Mouse (Mus musculus) layer of hippocampus, postnatal 25 days (tissue): ENCODE results near the gene Ngrn. TPM values are rescaled to one million over a fixed set of nuclear protein-coding genes. Genes with fewer than 3 reads are reported as not detected.

ENCODE experiments used
- DNase-seq, 2 experiments: peaks; one replicate each; pipeline ENCODE4 v3.0.0; 2022; ENCODE audit warnings: mixed read lengths in 2 of 2, low spot score in 1 of 2; ENCODE audit errors: extremely low spot score in 1 of 2
- total RNA-seq, 2 experiments: library from RNA; stranded (reverse); gene quantifications; 2 replicates each; pipeline ENCODE4 v1.2.3; 2021

Ngrn gene
- total RNA-seq, 2 experiments from 2014 or later = 40.0 to 44.4 TPM

DNA sequence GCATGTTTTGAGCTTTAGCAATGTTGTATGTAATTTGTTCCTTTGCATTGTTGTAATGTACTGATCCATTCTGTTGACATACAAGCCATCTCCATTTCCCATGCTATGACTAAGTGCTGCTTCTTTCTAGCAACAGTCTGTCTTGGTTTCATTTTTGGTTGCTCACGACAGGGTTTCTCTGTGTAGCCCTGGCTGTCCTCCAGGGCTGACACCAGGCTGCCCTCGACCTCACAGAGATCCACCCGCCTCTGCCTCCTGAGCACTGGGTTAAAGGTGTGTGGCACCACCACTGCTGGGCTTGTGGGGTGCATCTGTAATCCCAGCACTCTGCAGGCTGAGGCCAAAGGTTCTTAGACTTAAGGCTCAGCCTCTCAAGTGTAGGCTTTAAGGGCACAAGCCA is 38.6 kb downstream of the Ngrn start:
- DNase-seq = no peak

DNA sequence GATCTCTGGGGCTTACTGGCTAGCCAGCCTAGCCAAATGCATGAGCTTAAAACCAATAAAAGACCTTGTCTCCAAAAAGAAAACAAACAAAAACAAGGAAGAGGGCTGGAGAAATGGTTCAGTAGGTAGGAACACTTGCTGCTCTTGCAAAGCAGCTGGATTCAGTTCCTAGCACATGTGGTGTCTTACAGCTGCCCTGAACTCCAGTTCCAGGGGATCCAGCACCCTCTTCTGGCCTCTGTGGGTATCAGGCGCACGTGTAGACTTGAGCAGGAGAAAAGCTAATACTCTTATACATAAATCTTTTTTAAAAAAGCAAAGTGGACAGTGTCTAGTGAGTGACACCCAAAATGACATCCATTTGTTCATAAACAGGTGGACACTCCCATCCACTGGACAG is 40.5 kb downstream of the Ngrn start:
- DNase-seq = no peak

DNA sequence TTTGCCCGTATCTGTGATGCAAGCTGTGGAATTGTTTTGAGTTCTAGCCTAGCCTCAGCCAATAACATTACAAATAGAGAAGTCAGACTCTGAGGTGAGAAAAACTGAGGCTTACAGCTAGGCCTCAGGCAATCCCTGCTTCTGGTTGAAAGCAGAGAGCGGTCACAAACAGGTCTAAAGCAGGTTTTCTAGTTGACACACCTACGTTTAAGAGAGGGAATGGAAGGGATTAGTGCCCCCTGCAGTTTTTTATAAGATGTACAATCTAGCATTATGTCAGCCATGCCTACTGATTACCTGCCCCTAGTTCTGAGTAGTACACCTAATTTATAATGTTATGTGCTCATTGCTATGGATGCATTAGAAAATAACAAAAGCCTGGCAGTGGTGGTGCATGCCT is 46.8 kb downstream of the Ngrn start:
- DNase-seq = no peak

DNA sequence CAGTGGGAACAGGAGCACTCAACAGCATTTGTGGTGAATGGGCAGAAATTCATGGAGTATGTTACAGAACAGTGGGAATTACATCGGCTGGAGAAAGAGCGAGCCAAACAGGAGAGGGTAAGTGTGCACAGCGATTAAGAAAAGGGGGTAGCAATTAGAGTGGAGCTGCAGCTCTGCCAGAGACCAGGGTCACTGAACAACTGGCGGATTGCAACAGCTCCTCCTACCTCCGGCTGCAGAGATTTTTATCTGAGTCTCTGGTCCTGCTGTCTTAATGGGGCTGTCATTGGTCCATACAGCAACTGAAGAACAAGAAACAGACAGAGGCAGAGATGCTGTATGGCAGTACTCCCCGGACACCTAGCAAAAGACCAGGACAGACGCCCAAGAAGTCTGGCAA is 49.8 kb downstream of the Ngrn start:
- no peak for DNase-seq

Other genes with a start within 250 kb of the Ngrn start
- 10 to 100 TPM; 20.9 to 22.9 TPM for gene Zfp710, start 236.4 kb upstream of the Ngrn start, total RNA-seq
- gene Idh2, start 145.8 kb upstream of the Ngrn start, total RNA-seq = 10 to 100 TPM; 62.2 to 67.0 TPM
- 10 to 100 TPM; 23.0 to 23.2 TPM for gene Sema4b, start 74.4 kb upstream of the Ngrn start, total RNA-seq
- 10 to 100 TPM; 23.8 to 25.2 TPM for gene Cib1, start 28.4 kb upstream of the Ngrn start, total RNA-seq
- gene Gdpgp1, start 28.4 kb upstream of the Ngrn start, total RNA-seq = 1 to 10 TPM; 6.1 to 6.9 TPM
- gene Ttll13, start 14.8 kb upstream of the Ngrn start, total RNA-seq = 1 to 10 TPM; 1.8 to 2.0 TPM
- gene Vps33b, start 8.4 kb downstream of the Ngrn start, total RNA-seq = 10 to 100 TPM; 19.3 to 23.6 TPM
- 1 to 10 TPM; 2.2 to 2.7 TPM for gene Prc1, start 33.2 kb downstream of the Ngrn start, total RNA-seq
- 10 to 100 TPM; 13.6 to 15.4 TPM for gene Rccd1, start 63.2 kb downstream of the Ngrn start, total RNA-seq
- gene Unc45a, start 79.8 kb downstream of the Ngrn start, total RNA-seq = 10 to 100 TPM; 34.9 to 41.5 TPM
- 10 to 100 TPM; 45.5 to 48.1 TPM for gene Hddc3, start 81.9 kb downstream of the Ngrn start, total RNA-seq
- 100 to 1,000 TPM; 141 to 168 TPM for gene Man2a2, start 110.2 kb downstream of the Ngrn start, total RNA-seq
- gene Fes, start 126.7 kb downstream of the Ngrn start, total RNA-seq = 1 to 10 TPM; 4.2 to 6.1 TPM
- 10 to 100 TPM; 39.6 to 42.3 TPM for gene Furin, start 144.2 kb downstream of the Ngrn start, total RNA-seq